Mouse (Mus musculus): Measurements from ENCODE around the gene Eif2ak4. TPM values are rescaled to one million over a fixed set of nuclear protein-coding genes. Genes with fewer than 3 reads are reported as not detected.

Eif2ak4 gene
- polyA plus RNA-seq, 1 experiment from 2014 or later, result 14.8 TPM

DNA sequence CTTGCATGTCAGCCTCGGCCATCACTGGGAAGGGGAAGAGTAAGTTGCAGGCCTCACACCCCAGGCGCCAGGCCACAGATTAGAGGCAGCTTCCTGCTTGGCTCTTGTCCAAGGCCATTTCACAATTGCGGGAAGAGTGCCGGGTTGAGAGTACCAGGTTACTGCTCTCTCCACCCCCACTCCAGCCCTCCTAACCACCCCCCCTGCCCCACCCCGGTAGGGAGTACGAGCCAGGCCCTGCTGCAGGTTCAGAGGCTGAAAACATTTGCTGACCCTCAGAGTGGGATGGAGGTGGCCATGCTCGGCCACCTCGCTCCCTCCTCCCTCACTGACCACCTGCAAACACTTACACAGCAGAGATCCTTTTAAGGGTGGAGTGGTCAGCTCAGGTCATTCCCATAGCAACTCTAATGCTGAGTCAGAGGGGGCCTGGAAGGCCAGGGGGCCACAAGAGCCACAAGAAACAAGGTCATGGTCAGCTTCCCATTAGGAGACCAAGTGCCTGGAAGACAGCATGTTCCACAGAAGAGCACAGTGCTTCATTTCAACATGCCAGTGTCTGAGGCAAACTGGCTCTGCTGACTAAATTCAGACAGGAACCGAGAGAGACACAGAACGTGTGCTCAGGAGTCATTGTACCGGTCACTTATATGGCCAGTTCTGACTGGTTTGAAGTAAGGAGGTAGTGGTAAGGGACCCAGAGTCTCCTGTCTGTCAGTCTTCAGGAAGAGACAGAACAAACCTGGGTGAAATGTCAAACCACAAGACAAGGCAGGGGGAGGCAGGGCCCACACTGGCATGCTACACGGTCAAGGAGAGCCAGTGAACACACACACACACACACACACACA is 102.0 kb downstream of the Eif2ak4 start:
- H3K27ac ChIP-seq, result no peak overlapping the region
- H3K4me1 ChIP-seq (replicated peaks), result peaks cover 35% of the 10 kb centered on the region
- H3K9ac ChIP-seq (replicated peaks), result no peak overlapping the region
- no peaks in the 10 kb centered on the region for H3K27me3 ChIP-seq
- no peaks in the 10 kb centered on the region; the same call in 1 of the 2 replicates for H3K9me3 ChIP-seq
- H3K4me2 ChIP-seq, result no peak overlapping the region
- no peak overlapping the region for H3K4me3 ChIP-seq (replicated peaks)
- ATAC-seq (ENCODE audit: insufficient number of reproducible peaks, insufficient read depth, low FRiP score, low TSS enrichment, low read depth), result no peak
- no peaks in the 10 kb centered on the region for H3K36me3 ChIP-seq
- WGBS, result 22% methylated on average over 12 of the region's 12 CpGs

- Histone ChIP-seq H3K4me2 (no peak overlapping the region), H3K36me3 (no peaks in the 10 kb centered on the region), H3K9ac (replicated peaks) (no peak overlapping the region), H3K4me3 (replicated peaks) (no peak overlapping the region), H3K4me1 (replicated peaks) (peaks cover 35% of the 10 kb centered on the region), H3K9me3 (no peaks in the 10 kb centered on the region; the same call in 1 of the 2 replicates), H3K27me3 (no peaks in the 10 kb centered on the region), H3K27ac (no peak overlapping the region)
- WGBS, result 44% methylated on average over 5 of the region's 5 CpGs
- ATAC-seq (ENCODE audit: insufficient number of reproducible peaks, insufficient read depth, low FRiP score, low TSS enrichment, low read depth), result 0 out of 2 replicates have a peak, but pooled peaks have one; percentile 23
Observed at GRCm38 (mm10) chr2:118491281-118491731, 102.9 kb downstream of the Eif2ak4 start.

- Histone ChIP-seq H3K4me2 (no peak overlapping the region), H3K4me3 (replicated peaks) (no peak overlapping the region), H3K36me3 (no peaks in the 10 kb centered on the region), H3K27ac (no peak overlapping the region), H3K4me1 (replicated peaks) (peaks cover 34% of the 10 kb centered on the region), H3K9ac (replicated peaks) (no peak overlapping the region), H3K27me3 (no peaks in the 10 kb centered on the region), H3K9me3 (no peaks in the 10 kb centered on the region; the same call in 1 of the 2 replicates)
- no peak for ATAC-seq (ENCODE audit: insufficient number of reproducible peaks, insufficient read depth, low FRiP score, low TSS enrichment, low read depth)
- 66% methylated on average over 4 of the region's 4 CpGs for WGBS
Observed at GRCm38 (mm10) chr2:118491741-118492395, 103.5 kb downstream of the Eif2ak4 start.

DNA sequence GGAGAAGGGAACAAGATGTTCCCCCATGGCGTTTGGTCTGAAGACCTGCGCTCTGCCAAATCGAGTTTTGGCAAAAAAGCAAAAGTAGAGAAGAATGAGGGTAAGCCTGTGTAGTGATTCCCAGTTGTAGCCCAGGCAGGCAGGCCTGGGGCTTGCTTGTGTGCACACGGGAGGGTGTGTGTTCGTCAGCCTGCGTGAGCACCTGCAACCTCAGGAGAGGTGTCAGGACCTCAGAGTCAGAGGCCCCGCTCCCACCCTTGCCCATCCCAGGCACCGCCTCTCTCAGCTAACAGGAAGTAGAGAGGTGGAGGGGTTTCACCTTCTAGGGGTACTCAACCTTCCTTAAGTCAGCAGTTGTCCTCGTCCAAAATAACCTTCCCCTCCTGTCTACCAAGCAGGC is 106.6 kb downstream of the Eif2ak4 start:
- H3K9me3 ChIP-seq, result no peaks in the 10 kb centered on the region
- no peak overlapping the region for H3K9ac ChIP-seq (replicated peaks)
- H3K27ac ChIP-seq, result no peak overlapping the region
- 71% methylated on average over 9 of the region's 9 CpGs for WGBS
- H3K4me2 ChIP-seq, result no peak overlapping the region
- ATAC-seq (ENCODE audit: insufficient number of reproducible peaks, insufficient read depth, low FRiP score, low TSS enrichment, low read depth), result no peak
- no peaks in the 10 kb centered on the region for H3K27me3 ChIP-seq
- H3K36me3 ChIP-seq, result no peaks in the 10 kb centered on the region
- H3K4me3 ChIP-seq (replicated peaks), result no peak overlapping the region
- H3K4me1 ChIP-seq (replicated peaks), result peaks cover 43% of the 10 kb centered on the region

DNA sequence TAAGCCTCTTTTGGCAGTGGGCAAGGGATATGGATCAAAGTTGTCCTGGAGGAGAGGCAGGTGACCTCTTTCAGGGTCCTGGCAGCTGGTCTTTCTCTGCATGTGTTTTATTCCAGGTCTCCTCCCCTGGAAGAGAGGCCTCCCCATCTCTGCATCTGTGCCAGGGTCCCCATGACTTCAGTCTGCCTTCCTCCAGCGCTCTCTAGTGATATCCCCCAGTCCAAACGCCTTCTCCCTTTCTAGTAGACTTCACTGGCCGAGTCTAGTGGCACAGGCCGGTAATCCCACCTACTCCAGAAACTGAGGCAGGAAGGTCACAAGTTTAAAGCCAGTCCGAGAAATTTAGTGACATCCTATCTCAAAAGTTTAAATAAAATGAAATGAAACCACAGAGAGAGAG is 109.5 kb downstream of the Eif2ak4 start:
- Histone ChIP-seq H3K4me3 (replicated peaks) (no peak overlapping the region), H3K4me1 (replicated peaks) (peaks cover 34% of the 10 kb centered on the region), H3K27me3 (no peaks in the 10 kb centered on the region), H3K9ac (replicated peaks) (no peak overlapping the region), H3K4me2 (no peak overlapping the region), H3K27ac (no peak overlapping the region), H3K9me3 (no peaks in the 10 kb centered on the region), H3K36me3 (no peaks in the 10 kb centered on the region)
- WGBS, result 81% methylated on average over 5 of the region's 5 CpGs
- no peak for ATAC-seq (ENCODE audit: insufficient number of reproducible peaks, insufficient read depth, low FRiP score, low TSS enrichment, low read depth)

GRCm38 (mm10) chr2:118498476-118498875 is 110.1 kb downstream of the Eif2ak4 start:
- ATAC-seq (ENCODE audit: insufficient number of reproducible peaks, insufficient read depth, low FRiP score, low TSS enrichment, low read depth), result no peak
- no peak overlapping the region for H3K4me3 ChIP-seq (replicated peaks)
- H3K4me2 ChIP-seq, result no peak overlapping the region
- WGBS, result 84% methylated on average over 6 of the region's 6 CpGs
- H3K27ac ChIP-seq, result peak overlapping the region; percentile 79
- no peaks in the 10 kb centered on the region for H3K36me3 ChIP-seq
- no peaks in the 10 kb centered on the region for H3K9me3 ChIP-seq
- no peak overlapping the region for H3K9ac ChIP-seq (replicated peaks)
- no peaks in the 10 kb centered on the region for H3K27me3 ChIP-seq
- peaks cover 34% of the 10 kb centered on the region for H3K4me1 ChIP-seq (replicated peaks)

DNA sequence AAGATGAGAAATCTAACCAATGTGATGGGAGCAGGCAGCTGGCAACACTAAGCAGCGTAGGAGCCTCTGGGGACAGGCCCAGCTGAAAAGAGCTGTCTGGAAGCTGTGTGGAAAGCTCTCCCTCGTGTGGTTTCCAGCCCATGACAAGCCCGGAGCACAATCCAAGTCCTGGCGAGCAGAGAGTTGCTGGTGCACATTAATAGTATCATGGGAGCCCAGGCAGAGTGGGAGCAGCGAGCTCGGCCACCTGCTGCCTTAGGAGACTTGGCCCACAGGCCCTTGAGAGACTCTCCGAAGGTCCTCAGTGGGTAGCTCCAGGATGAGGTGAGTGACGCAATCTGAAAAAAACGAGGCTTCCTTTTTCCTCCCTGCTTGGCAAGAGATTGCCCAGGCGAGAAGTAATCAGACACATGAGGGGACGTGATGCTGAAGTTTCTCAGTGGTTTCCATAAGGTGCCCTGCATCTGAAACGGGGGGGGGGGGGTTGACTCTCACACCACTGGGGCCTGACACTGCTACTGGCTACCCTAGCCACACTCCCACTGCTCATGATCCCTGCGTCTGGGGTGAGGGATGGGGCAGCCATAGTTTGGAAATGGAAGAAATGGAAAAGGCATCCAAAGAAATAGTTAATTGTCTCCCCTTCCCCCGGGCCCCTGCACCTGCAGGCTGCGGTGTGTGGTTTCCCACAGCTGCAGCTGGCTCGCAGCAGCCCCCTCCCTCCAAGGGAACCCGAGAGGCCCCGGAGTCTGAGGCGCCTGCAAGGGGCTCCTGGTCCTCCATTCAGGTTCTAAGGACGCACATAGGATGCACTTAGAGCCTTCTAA is 110.9 kb downstream of the Eif2ak4 start:
- Histone ChIP-seq H3K4me2 (peak overlapping the region; percentile 31; the same call in 1 of the 2 replicates), H3K4me1 (replicated peaks) (peaks cover 34% of the 10 kb centered on the region), H3K9me3 (no peaks in the 10 kb centered on the region), H3K9ac (replicated peaks) (no peak overlapping the region), H3K36me3 (no peaks in the 10 kb centered on the region), H3K27me3 (no peaks in the 10 kb centered on the region), H3K4me3 (replicated peaks) (no peak overlapping the region), H3K27ac (peak overlapping the region; percentile 79)
- peak; percentile 90 for ATAC-seq (ENCODE audit: insufficient number of reproducible peaks, insufficient read depth, low FRiP score, low TSS enrichment, low read depth)
- WGBS, result 31% methylated on average over 20 of the region's 20 CpGs

DNA sequence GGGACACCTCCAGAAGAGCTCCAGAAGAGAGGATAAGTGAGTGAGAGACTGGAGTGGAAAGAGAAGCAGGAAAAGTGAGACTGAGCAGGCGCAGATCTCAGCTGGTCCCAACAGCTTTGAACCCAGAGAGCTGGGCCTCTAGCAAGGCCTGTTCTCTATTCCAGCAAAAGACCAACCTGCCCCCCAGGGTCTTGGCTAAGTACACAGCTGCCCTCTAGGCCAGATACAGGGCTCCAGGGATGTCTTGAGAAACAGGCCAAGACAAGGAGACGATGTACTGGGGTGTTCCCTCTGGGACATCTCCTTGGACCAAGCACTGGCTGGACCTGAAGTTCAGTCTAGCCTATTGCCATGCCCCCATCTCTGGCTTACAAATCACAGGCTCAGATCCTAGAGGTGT is 111.8 kb downstream of the Eif2ak4 start:
- H3K27me3 ChIP-seq, result no peaks in the 10 kb centered on the region
- no peak overlapping the region for H3K4me3 ChIP-seq (replicated peaks)
- H3K4me2 ChIP-seq, result peak overlapping the region; percentile 31; the same call in 1 of the 2 replicates
- no peak for ATAC-seq (ENCODE audit: insufficient number of reproducible peaks, insufficient read depth, low FRiP score, low TSS enrichment, low read depth)
- no peaks in the 10 kb centered on the region for H3K9me3 ChIP-seq
- peak overlapping the region; percentile 79 for H3K27ac ChIP-seq
- 77% methylated on average over 2 of the region's 2 CpGs for WGBS
- H3K9ac ChIP-seq (replicated peaks), result no peak overlapping the region
- H3K4me1 ChIP-seq (replicated peaks), result peaks cover 32% of the 10 kb centered on the region
- no peaks in the 10 kb centered on the region for H3K36me3 ChIP-seq

DNA sequence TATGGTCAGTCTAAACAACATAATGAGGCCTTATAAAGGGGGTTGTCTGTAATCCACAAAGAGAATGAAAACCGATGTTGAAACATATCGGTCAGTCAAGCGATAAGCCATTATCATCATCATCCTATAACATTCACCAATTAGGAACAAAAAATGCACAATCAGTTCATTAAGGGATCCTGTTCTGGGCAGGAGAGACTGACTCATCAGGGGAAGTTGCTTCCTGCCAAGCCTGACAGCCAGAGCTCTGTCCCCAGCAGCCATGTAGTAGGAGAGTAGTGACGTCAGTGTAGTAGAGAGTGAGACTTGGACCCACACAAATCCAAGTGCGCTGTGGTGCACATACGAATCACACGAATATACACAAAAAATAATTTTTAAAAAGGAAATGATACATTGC is 118.7 kb downstream of the Eif2ak4 start:
- Histone ChIP-seq H3K4me3 (replicated peaks) (no peak overlapping the region), H3K27me3 (no peaks in the 10 kb centered on the region), H3K9me3 (no peaks in the 10 kb centered on the region), H3K4me2 (no peak overlapping the region), H3K4me1 (replicated peaks) (peaks cover 30% of the 10 kb centered on the region), H3K36me3 (no peaks in the 10 kb centered on the region), H3K9ac (replicated peaks) (no peak overlapping the region), H3K27ac (no peak overlapping the region)
- 88% methylated on average over 7 of the region's 7 CpGs for WGBS
- ATAC-seq (ENCODE audit: insufficient number of reproducible peaks, insufficient read depth, low FRiP score, low TSS enrichment, low read depth), result no peak

DNA sequence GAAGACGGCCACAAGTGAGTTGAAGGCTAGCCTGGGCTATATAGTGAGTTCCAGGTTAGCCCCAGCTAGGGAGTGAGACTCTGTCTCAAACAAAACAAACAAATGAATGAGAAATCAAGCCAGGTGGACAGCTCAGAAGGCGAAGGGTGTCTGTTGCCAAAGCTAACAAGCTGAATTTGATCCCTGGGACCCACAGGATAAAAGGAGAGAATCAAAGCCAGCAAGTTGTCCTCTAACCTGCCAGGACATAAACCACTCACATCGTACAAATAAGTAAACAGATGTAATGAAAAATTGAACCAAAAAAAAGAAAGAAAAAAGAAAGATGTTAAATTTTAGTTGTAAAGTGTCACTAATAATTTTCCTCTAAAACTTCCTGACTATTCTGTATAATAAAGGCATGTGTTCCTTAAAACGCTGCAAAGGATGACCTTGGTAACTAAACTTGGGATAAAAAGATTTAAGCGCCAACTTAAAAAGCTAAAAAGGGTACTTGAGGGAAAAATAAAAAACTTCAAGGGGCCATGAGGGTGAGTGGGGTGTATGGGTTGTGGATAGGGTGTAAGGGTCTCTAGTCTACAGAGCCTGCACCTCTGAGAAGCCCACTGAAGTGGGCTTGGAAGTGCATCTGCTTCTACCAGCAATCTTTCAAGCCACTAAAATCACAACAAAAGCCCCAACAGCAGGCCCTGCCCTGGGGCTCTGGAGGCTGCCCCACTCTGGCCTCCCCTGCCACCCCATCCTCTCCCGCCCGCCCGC is 121.4 kb downstream of the Eif2ak4 start:
- H3K4me1 ChIP-seq (replicated peaks), result peaks cover 32% of the 10 kb centered on the region
- H3K4me3 ChIP-seq (replicated peaks), result no peak overlapping the region
- H3K27ac ChIP-seq, result peak overlapping the region; percentile 81
- peak overlapping the region; percentile 32 for H3K9ac ChIP-seq (replicated peaks)
- H3K9me3 ChIP-seq, result no peaks in the 10 kb centered on the region
- 46% methylated on average over 8 of the region's 8 CpGs for WGBS
- peaks cover 14% of the 10 kb centered on the region; the same call in 1 of the 2 replicates for H3K27me3 ChIP-seq
- H3K4me2 ChIP-seq, result peak overlapping the region; percentile 28; the same call in 1 of the 2 replicates
- ATAC-seq (ENCODE audit: insufficient number of reproducible peaks, insufficient read depth, low FRiP score, low TSS enrichment, low read depth), result peak; percentile 34; the same call in 1 of the 2 replicates
- no peaks in the 10 kb centered on the region for H3K36me3 ChIP-seq

Data from limb, embryonic 12.5 days (tissue).